Mouse (Mus musculus): Measurements from ENCODE around the gene Wrap53. TPM values are rescaled to one million over a fixed set of nuclear protein-coding genes. Genes with fewer than 3 reads are reported as not detected.
"Not testable (repeated sequence)": the region's sequence is repeated elsewhere in the genome, so short reads cannot be mapped to it uniquely, and the experiment has no call there.

Gene Wrap53
- polyA plus RNA-seq, 1 experiment from 2014 or later, result 16.8 TPM

GRCm38 (mm10) chr11:69549060-69549656 is 30.9 kb downstream of the Wrap53 start, which contains the start of gene Dnah2:
Gene Dnah2, minus strand, starts transcription at chr11:69549110.
- H3K4me1 ChIP-seq, result peaks cover 19% of the 10 kb centered on the region
- ATAC-seq (ENCODE audit: extremely low read depth, insufficient number of reproducible peaks, low FRiP score, low TSS enrichment), result no peak
- H3K36me3 ChIP-seq, result no peaks in the 10 kb centered on the region
- 46% methylated on average over 12 of the region's 12 CpGs for WGBS
- no peak within 1 kb of the TSS for H3K4me2 ChIP-seq
- no peaks in the 10 kb centered on the region for H3K9me3 ChIP-seq
- H3K4me3 ChIP-seq, result no peak within 1 kb of the TSS
- H3K27ac ChIP-seq (replicated peaks), result no peak within 1 kb of the TSS
- no peak within 1 kb of the TSS for H3K9ac ChIP-seq
- peaks cover 29% of the 10 kb centered on the region for H3K27me3 ChIP-seq (replicated peaks)

- Histone ChIP-seq H3K4me1 (peaks cover 14% of the 10 kb centered on the region), H3K9ac (peak overlapping the region; percentile 82), H3K4me2 (peak overlapping the region; percentile 93), H3K27me3 (replicated peaks) (peaks cover 25% of the 10 kb centered on the region), H3K36me3 (no peaks in the 10 kb centered on the region), H3K4me3 (peak overlapping the region; percentile 61), H3K27ac (replicated peaks) (peak overlapping the region; percentile 70), H3K9me3 (no peaks in the 10 kb centered on the region)
- 7% methylated on average over 15 of the region's 15 CpGs for WGBS
- ATAC-seq (ENCODE audit: extremely low read depth, insufficient number of reproducible peaks, low FRiP score, low TSS enrichment), result no peak
Measured at GRCm38 (mm10) chr11:69547071-69547470, 33.0 kb downstream of the Wrap53 start.

GRCm38 (mm10) chr11:69546423-69547053 is 33.5 kb downstream of the Wrap53 start:
- Histone ChIP-seq H3K9me3 (no peaks in the 10 kb centered on the region), H3K4me3 (peak overlapping the region; percentile 61), H3K9ac (peak overlapping the region; percentile 82), H3K4me2 (peak overlapping the region; percentile 93), H3K27ac (replicated peaks) (peak overlapping the region; percentile 70), H3K4me1 (peaks cover 14% of the 10 kb centered on the region), H3K27me3 (replicated peaks) (peaks cover 25% of the 10 kb centered on the region), H3K36me3 (no peaks in the 10 kb centered on the region)
- peak; percentile 59; the same call in 1 of the 2 replicates for ATAC-seq (ENCODE audit: extremely low read depth, insufficient number of reproducible peaks, low FRiP score, low TSS enrichment)
- WGBS, result under 1% methylated on average over 44 of the region's 44 CpGs

GRCm38 (mm10) chr11:69545957-69546356 is 34.1 kb downstream of the Wrap53 start:
- peaks cover 25% of the 10 kb centered on the region for H3K27me3 ChIP-seq (replicated peaks)
- H3K9me3 ChIP-seq, result no peaks in the 10 kb centered on the region
- 28% methylated on average over 7 of the region's 7 CpGs for WGBS
- no peaks in the 10 kb centered on the region for H3K36me3 ChIP-seq
- H3K4me2 ChIP-seq, result peak overlapping the region; percentile 93
- no peak for ATAC-seq (ENCODE audit: extremely low read depth, insufficient number of reproducible peaks, low FRiP score, low TSS enrichment)
- peaks cover 14% of the 10 kb centered on the region for H3K4me1 ChIP-seq
- H3K4me3 ChIP-seq, result peak overlapping the region; percentile 61
- H3K9ac ChIP-seq, result peak overlapping the region; percentile 82
- H3K27ac ChIP-seq (replicated peaks), result peak overlapping the region; percentile 70

- Histone ChIP-seq H3K27me3 (replicated peaks) (peaks cover 16% of the 10 kb centered on the region), H3K36me3 (no peaks in the 10 kb centered on the region), H3K4me2 (no peak overlapping the region), H3K9me3 (no peaks in the 10 kb centered on the region), H3K9ac (no peak overlapping the region), H3K4me3 (no peak overlapping the region), H3K4me1 (peaks cover 14% of the 10 kb centered on the region), H3K27ac (replicated peaks) (no peak overlapping the region)
- WGBS, result 40% methylated on average over 3 of the region's 3 CpGs
- no peak for ATAC-seq (ENCODE audit: extremely low read depth, insufficient number of reproducible peaks, low FRiP score, low TSS enrichment)
Measured at GRCm38 (mm10) chr11:69543598-69543997, 36.5 kb downstream of the Wrap53 start.

GRCm38 (mm10) chr11:69541741-69542140 is 38.3 kb downstream of the Wrap53 start:
- not testable (repeated sequence) for H3K27ac ChIP-seq (replicated peaks); H3K9me3 ChIP-seq; H3K4me3 ChIP-seq; H3K4me1 ChIP-seq; H3K9ac ChIP-seq; H3K4me2 ChIP-seq; ATAC-seq (ENCODE audit: extremely low read depth, insufficient number of reproducible peaks, low FRiP score, low TSS enrichment); H3K36me3 ChIP-seq; H3K27me3 ChIP-seq (replicated peaks)
- 41% methylated on average over 1 of the region's 3 CpGs for WGBS

GRCm38 (mm10) chr11:69540700-69541099 is 39.4 kb downstream of the Wrap53 start:
- Histone ChIP-seq H3K4me1 (no peaks in the 10 kb centered on the region), H3K4me3 (no peak overlapping the region), H3K27me3 (replicated peaks) (peaks cover 4% of the 10 kb centered on the region), H3K9ac (no peak overlapping the region), H3K9me3 (no peaks in the 10 kb centered on the region), H3K4me2 (no peak overlapping the region), H3K36me3 (no peaks in the 10 kb centered on the region), H3K27ac (replicated peaks) (no peak overlapping the region)
- no peak for ATAC-seq (ENCODE audit: extremely low read depth, insufficient number of reproducible peaks, low FRiP score, low TSS enrichment)
- 64% methylated on average over 2 of the region's 2 CpGs for WGBS

- no peaks in the 10 kb centered on the region for H3K36me3 ChIP-seq
- no peak for ATAC-seq (ENCODE audit: extremely low read depth, insufficient number of reproducible peaks, low FRiP score, low TSS enrichment)
- H3K9me3 ChIP-seq, result no peaks in the 10 kb centered on the region
- H3K27me3 ChIP-seq (replicated peaks), result peaks cover 4% of the 10 kb centered on the region; the same call in 1 of the 2 replicates
- H3K27ac ChIP-seq (replicated peaks), result no peak overlapping the region
- no peak overlapping the region for H3K4me3 ChIP-seq
- H3K9ac ChIP-seq, result no peak overlapping the region
- H3K4me2 ChIP-seq, result no peak overlapping the region
- no peaks in the 10 kb centered on the region for H3K4me1 ChIP-seq
- WGBS, result 70% methylated on average over 1 of the region's 1 CpGs
Measured at GRCm38 (mm10) chr11:69534990-69535389, 45.1 kb downstream of the Wrap53 start.

GRCm38 (mm10) chr11:69532480-69533150 is 47.4 kb downstream of the Wrap53 start:
- H3K27me3 ChIP-seq (replicated peaks), result peaks cover 8% of the 10 kb centered on the region
- peaks cover 4% of the 10 kb centered on the region; the same call in 1 of the 2 replicates for H3K4me1 ChIP-seq
- no peak overlapping the region for H3K4me2 ChIP-seq
- no peak overlapping the region for H3K9ac ChIP-seq
- no peak overlapping the region for H3K27ac ChIP-seq (replicated peaks)
- no peak overlapping the region for H3K4me3 ChIP-seq
- no peaks in the 10 kb centered on the region for H3K36me3 ChIP-seq
- no peaks in the 10 kb centered on the region for H3K9me3 ChIP-seq
- WGBS, result 76% methylated on average over 7 of the region's 7 CpGs
- no peak for ATAC-seq (ENCODE audit: extremely low read depth, insufficient number of reproducible peaks, low FRiP score, low TSS enrichment)

- Histone ChIP-seq H3K4me1 (peaks cover 12% of the 10 kb centered on the region; the same call in 1 of the 2 replicates), H3K27me3 (replicated peaks) (peaks cover 22% of the 10 kb centered on the region)
- not testable (repeated sequence) for H3K36me3 ChIP-seq; H3K27ac ChIP-seq (replicated peaks); H3K4me3 ChIP-seq; H3K9me3 ChIP-seq; H3K9ac ChIP-seq; H3K4me2 ChIP-seq; ATAC-seq (ENCODE audit: extremely low read depth, insufficient number of reproducible peaks, low FRiP score, low TSS enrichment)
- 78% methylated on average over 6 of the region's 6 CpGs for WGBS
Measured at GRCm38 (mm10) chr11:69530755-69531154, 49.3 kb downstream of the Wrap53 start.

GRCm38 (mm10) chr11:69530281-69530680 is 49.8 kb downstream of the Wrap53 start:
- WGBS, result 87% methylated on average over 3 of the region's 3 CpGs
- not testable (repeated sequence) for H3K9ac ChIP-seq

More at GRCm38 (mm10) chr11:69530281-69530680, 49.8 kb downstream of the Wrap53 start:
- not testable (repeated sequence) for ATAC-seq (ENCODE audit: extremely low read depth, insufficient number of reproducible peaks, low FRiP score, low TSS enrichment); H3K36me3 ChIP-seq; H3K4me3 ChIP-seq; H3K9me3 ChIP-seq; H3K27ac ChIP-seq (replicated peaks); H3K4me2 ChIP-seq
- H3K27me3 ChIP-seq (replicated peaks), result peaks cover 22% of the 10 kb centered on the region
- H3K4me1 ChIP-seq, result peaks cover 12% of the 10 kb centered on the region; the same call in 1 of the 2 replicates

All from heart, embryonic 13.5 days (tissue).